Mouse (Mus musculus) urinary bladder, postnatal 36 days (tissue): ENCODE measurements at regions not wholly inside any gene's neighbourhood (a gene's known extent, or its start where the extent isn't known, plus 50 kb on each side); places are given as distances from the start of the nearest gene placed in this dataset.

ENCODE experiments used
- DNase-seq, 2 experiments: peaks; one replicate each; pipeline ENCODE4 v3.0.0; 2022; ENCODE audit warnings: low spot score in 2 of 2, mixed read lengths in 1 of 2

DNA sequence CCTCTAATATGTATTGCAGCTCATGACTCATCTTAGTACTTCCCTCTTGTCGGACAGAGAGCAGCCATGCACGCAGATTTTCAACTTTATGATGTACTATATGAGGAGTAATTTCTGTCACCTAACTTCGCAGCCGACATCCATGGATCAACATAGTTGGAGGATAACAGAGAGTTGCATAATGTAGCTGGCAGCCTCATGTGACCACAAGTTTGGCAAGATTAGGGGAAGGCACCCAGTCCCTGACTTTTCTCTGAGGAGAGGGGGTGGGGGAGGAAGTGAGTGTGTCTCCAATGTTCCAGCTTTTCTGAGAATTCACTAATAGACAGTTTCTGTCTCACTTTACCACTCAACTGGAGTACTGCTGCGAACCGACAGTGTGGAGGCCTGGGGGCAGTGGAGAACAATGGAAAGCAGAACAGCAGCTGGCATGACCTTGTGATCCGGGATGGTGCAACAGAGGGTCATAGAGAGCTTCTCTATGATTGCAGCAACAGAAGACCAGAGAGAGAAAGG is 424.0 kb downstream of the Ptprc start:
- DNase-seq, result peak in 1 of 2 experiments; percentile 16

DNA sequence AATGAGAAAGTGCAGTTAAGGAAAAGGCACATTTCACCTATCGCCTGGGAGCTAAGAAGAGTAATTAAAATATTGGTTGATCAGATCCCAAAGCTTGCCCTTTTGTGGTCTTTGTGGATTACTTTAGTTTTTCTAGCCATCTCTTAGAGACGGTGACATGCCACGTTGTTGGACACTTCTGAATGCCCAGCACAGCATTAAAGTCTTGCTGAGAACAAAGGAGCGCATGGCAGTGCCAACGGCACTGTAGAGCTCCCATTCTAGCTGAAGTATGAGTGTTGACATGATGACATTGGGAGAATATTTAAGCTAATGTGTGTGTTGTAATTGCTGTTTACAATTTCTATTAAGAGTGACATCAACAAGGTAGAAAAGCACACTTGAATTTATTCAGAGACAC is 424.6 kb downstream of the Ptprc start:
- no peak for DNase-seq

GRCm38 (mm10) chr1:137746129-137746528 is 429.4 kb downstream of the Ptprc start:
- no peak for DNase-seq

DNA sequence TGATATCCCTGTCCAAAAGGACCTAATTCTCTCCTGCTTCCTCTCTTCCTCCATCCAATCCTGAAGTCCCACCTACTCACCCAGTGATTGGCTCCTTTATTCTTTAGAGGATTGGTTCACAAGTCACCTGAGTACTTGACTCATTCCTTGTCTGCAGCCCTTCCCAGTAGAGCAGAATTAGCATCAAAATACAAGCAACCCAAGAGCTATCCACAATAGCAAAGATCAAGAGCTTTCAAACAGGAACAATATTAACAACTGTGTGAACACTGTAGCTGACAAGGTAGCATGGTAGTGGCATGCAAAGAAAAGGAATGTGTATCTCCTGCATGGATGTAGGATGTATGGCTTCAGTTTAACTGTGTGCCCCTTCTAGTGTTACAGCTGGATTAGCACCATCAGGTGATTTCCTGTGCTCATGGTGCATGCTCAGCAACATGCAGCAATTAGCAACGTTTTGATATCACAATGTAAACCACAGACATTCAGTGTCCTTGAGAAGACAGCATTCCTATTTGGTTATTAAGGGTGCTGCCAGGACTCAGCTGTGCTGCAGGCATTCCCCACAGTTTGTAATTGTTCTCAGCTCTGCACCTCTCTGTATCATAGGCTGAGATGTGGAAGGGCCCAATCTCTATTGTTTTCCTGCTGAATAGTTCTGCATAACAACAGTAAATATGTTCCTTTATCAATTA is 437.2 kb downstream of the Ptprc start:
- no peak for DNase-seq

DNA sequence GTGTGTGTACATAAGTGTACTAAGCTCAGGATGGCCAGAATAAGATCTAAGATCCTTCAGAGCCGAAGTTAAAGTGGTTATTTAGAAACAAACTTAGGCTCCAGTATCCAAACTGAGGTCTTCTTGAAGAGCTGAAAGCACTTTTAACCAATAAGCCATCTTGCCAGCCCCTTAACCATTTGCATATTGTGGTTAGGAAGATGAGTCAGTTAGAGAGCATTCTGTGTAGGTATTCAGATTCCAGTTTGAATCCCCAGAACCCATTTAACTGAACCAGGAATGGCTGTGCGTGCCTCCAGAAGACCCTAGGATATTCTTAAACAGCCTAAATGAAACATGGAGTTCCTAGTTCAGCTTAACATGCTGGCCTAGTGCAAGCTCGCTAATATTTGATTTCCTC is 471.6 kb downstream of the Ptprc start:
- no peak for DNase-seq

- no peak for DNase-seq
Measured at GRCm38 (mm10) chr1:137698876-137699275, 476.6 kb downstream of the Ptprc start.

DNA sequence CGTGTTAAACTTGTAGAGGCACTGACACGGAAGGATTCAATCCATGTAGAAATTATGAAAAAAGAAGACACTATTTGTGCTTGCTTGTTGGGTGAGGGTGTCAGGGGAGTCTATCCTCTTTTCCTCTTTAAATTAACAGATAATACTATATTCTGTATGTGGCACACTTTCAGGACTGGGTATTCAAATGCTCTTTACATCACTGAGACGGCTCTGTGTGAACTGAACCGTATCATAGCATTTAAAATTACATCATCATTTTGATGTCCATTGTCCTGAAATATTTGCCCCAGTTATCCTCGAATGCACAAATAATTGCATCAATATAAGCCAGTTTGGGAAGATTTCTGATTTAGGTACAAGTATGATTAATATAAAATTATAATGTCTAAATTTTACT is 478.2 kb downstream of the Ptprc start:
- no peak for DNase-seq

- no peak for DNase-seq
Measured at GRCm38 (mm10) chr1:137696796-137697195, 478.7 kb downstream of the Ptprc start.

DNA sequence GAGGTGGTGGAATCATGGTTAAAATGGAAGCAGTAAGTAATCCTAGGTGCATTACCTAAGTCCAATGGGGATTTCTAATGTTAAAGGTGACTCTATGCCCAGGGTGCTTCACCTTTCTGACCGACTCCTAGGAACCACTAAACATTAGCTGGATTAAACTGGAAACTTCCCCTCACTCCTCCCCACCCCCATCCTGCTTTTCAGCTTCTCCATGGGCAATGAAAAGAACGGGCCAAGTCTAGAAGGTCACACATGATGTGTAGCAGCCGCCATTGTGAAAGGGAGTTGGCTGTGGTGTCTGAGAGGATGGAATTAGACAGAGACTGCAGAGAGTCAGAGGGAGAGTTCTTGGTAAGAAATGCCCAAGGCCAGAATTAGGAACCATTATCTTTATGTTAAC is 479.8 kb downstream of the Ptprc start:
- DNase-seq, result no peak

GRCm38 (mm10) chr1:137692525-137692924 is 483.0 kb downstream of the Ptprc start:
- no peak for DNase-seq

GRCm38 (mm10) chr1:137690860-137691595 is 484.5 kb downstream of the Ptprc start:
- no peak for DNase-seq

GRCm38 (mm10) chr1:137670650-137671049 is 504.9 kb downstream of the Ptprc start:
- DNase-seq, result peak in 1 of 2 experiments; percentile 2

- no peak for DNase-seq
Measured at GRCm38 (mm10) chr1:137669849-137670248, 505.7 kb downstream of the Ptprc start.

GRCm38 (mm10) chr1:137658141-137658540 is 517.4 kb downstream of the Ptprc start:
- no peak for DNase-seq

DNA sequence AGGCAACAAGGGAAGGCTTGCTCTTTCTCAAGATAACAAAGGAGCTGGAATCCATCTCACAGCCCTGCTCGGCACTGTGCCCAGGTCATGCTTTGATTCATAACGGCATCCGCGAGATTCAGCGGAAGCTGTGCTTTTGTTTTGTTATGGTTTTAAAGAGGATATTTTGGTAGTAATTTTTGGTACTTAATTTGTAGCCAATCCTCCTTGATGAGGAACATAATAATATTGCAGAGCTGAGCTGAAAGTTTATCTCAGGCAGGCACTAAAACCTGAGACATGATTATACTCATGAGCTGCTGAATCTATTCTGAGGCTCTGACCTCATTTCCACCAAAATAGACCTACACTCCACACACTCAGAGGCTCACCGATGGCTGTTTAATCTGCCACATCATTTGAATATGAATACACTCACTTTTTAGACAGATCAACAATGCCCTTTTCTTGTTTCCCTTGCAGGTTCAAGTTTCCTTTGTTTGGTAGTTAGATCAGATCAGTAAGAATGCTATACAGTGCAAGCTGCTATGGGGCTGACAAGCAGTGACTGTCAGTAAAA is 518.5 kb downstream of the Ptprc start:
- peak in 1 of 2 experiments; percentile 14 for DNase-seq

- no peak for DNase-seq
Measured at GRCm38 (mm10) chr1:137654171-137654570, 521.3 kb downstream of the Ptprc start.

- no peak for DNase-seq
Measured at GRCm38 (mm10) chr1:137653495-137653894, 522.0 kb downstream of the Ptprc start.

GRCm38 (mm10) chr1:137650629-137651028 is 524.9 kb downstream of the Ptprc start:
- DNase-seq, result no peak

GRCm38 (mm10) chr1:137650082-137650481 is 525.4 kb downstream of the Ptprc start:
- no peak for DNase-seq

DNA sequence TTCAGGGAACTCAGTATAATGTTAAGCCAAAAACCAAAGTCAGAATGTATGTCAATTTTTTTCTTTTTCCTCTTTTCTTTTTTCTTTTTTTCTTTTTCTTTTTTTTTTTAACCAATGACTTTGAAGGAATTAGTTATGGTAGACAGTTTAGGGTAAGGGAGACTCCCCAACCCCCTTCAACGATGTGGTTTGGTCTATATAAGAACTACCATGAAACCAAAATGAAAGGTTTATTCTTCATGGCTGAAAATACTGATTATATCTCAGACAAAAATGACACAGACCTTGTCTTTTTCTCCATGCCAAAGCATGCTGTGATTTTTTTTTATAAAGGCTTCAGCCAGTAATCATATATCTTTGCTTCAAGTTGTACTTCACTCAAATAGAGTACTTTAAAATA is 526.7 kb downstream of the Ptprc start:
- DNase-seq, result no peak

- DNase-seq, result no peak
Measured at GRCm38 (mm10) chr1:137644601-137645040, 530.9 kb downstream of the Ptprc start.

DNA sequence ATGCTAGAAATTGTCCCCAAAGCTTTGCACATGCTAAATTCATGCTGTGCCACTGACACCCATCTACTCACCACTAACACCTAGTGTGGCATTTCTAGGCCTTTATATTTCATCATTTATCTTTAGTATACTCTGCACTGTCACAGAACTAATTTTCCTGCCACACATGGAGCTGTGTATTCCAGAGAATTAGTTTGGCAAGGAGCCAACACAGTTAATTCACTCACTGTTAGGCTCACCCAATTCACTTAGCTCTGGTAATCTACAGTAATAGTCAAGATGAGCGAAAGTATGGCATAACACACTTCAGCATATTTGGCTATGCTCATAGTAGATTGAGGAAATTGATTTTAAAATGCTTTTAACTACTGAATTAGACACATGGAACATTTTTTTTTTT is 532.0 kb downstream of the Ptprc start:
- DNase-seq, result no peak

DNA sequence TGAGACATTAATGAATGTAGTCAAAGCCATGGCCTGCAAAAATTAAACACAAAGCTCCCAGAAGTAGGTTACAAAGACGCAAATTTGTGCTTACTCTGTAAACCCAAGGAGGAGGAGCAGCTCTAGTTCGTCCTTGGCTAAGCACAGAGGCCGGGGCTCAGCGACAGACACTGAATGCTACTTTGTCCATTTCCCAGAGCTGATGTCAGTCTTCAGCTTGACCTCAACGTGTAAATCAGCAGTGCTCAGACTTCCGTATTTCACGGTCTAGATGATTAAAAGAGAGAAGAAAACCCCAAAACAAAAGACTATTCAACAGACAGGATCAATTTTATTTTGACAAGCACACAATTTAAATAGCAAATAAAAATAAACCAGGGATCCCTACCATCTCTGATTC is 534.7 kb downstream of the Ptprc start:
- no peak for DNase-seq
